Mouse (Mus musculus): ENCODE measurements around the gene Vav2. TPM values are rescaled to one million over a fixed set of nuclear protein-coding genes. Genes with fewer than 3 reads are reported as not detected.

Vav2 gene
- polyA plus RNA-seq, 1 experiment = not detected

DNA sequence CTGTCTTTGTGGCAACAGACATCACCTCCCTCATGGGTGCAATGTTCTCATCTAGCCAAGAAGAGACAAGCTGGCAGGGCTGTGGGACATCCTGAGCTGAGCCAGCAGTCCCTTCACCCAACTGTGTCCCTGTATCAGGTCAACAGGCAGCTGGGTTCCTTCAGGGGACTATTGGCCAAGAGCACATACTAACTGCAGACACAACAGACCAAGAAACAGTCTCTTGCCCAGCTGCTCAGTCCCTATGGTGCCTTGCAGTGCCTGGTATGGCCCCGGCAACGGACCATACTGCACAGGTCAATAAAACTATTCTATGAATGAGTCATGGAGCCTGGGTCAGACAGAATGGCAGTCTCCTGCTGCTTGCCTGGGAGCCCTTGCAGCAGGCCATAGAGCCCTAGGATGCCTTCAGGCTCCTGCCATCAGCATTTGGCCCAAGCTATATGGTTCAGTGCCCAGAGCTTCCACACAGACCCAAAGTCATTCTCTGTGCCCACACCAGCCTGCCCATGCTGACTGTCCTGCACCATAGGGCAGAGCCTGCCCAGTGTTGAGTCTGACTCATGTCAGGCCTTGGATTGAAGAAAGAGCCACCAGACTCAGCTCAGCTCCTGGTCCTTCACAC is 197.2 kb downstream of the Vav2 start:
- Histone ChIP-seq H3K4me3 (ENCODE audit: insufficient read depth, low read depth, low read length) (no peak overlapping the region), H3K27ac (ENCODE audit: insufficient read depth, low read depth, low read length) (no peak overlapping the region), H3K4me1 (ENCODE audit: control insufficient read depth, insufficient read depth, low read length) (peaks cover 49% of the 10 kb centered on the region)
- no peak for TF ChIP-seq CTCF (IDR thresholded peaks at IDR 0.05; ENCODE audit: insufficient read depth, low read depth, low read length)
- TF ChIP-seq POLR2A (IDR thresholded peaks at IDR 0.05; ENCODE audit: insufficient read depth, low read depth, low read length) = no peak
- 96% methylated on average over 2 of the region's 2 CpGs for WGBS

DNA sequence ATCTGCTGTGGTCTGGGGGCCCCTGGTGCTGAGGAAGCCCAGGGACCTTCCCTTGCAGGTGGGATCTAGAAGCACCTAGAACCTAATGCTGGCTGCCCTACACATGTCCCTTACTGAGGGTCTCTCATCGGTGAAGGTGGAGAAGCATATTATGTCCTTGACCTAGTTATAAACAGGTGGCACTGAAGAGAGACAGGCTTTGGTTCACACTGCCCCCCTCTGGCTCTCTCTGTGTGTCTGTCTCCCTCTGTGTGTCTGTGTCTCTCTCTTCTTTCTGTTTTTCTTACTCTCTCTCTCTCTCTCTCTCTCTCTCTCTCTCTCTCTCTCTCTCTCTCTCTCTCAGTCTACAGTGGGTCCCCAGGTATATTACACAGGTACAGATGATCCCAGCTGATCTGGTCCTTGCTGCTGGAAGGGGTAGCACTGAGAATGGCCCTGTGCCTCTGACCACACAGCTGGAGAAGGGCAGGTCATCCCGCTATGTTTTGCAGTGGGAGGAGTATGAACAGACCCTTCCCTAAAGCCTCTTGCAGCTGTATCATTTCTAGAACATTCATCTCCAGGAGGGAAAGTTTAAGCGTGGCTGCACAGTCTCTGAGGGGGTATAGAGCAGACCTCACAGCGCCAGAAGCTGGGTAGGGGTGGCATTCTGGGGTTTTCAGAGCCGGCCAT is 197.9 kb downstream of the Vav2 start:
- no peak overlapping the region for H3K27ac ChIP-seq (ENCODE audit: insufficient read depth, low read depth, low read length)
- peaks cover 43% of the 10 kb centered on the region for H3K4me1 ChIP-seq (ENCODE audit: control insufficient read depth, insufficient read depth, low read length)
- no peak overlapping the region for H3K4me3 ChIP-seq (ENCODE audit: insufficient read depth, low read depth, low read length)
- WGBS = 81% methylated on average over 5 of the region's 5 CpGs
- TF ChIP-seq CTCF (IDR thresholded peaks at IDR 0.05; ENCODE audit: insufficient read depth, low read depth, low read length) (no peak), POLR2A (IDR thresholded peaks at IDR 0.05; ENCODE audit: insufficient read depth, low read depth, low read length) (no peak)

DNA sequence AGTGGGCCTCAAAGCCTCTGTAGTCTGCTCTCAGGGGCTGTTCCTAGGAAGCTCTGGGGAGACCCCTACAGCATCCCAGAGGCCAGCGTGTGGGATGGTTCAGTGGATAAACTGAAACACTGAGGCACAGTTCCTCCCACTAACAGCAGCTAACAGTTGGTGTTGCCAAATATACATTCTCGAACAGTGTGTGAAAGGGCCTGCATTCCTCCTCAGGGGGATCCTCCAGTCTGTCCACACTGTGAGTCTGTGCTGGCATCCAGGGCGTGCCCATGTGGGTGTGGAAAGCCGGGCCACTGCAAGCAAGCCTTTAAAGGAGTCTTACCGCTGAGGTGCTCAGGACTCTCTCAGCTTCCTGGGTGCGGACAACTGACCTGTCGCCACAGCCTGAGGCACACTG is 200.3 kb downstream of the Vav2 start:
- peaks cover 40% of the 10 kb centered on the region for H3K4me1 ChIP-seq (ENCODE audit: control insufficient read depth, insufficient read depth, low read length)
- no peak overlapping the region for H3K4me3 ChIP-seq (ENCODE audit: insufficient read depth, low read depth, low read length)
- WGBS = 66% methylated on average over 7 of the region's 7 CpGs
- TF ChIP-seq POLR2A (IDR thresholded peaks at IDR 0.05; ENCODE audit: insufficient read depth, low read depth, low read length) (no peak), CTCF (IDR thresholded peaks at IDR 0.05; ENCODE audit: insufficient read depth, low read depth, low read length) (no peak)
- H3K27ac ChIP-seq (ENCODE audit: insufficient read depth, low read depth, low read length) = no peak overlapping the region

GRCm38 (mm10) chr2:27223012-27223421 is 203.8 kb downstream of the Vav2 start:
- H3K4me3 ChIP-seq (ENCODE audit: insufficient read depth, low read depth, low read length) = no peak overlapping the region
- TF ChIP-seq POLR2A (IDR thresholded peaks at IDR 0.05; ENCODE audit: insufficient read depth, low read depth, low read length) = no peak
- TF ChIP-seq CTCF (IDR thresholded peaks at IDR 0.05; ENCODE audit: insufficient read depth, low read depth, low read length) = no peak
- H3K4me1 ChIP-seq (ENCODE audit: control insufficient read depth, insufficient read depth, low read length) = peaks cover 36% of the 10 kb centered on the region
- H3K27ac ChIP-seq (ENCODE audit: insufficient read depth, low read depth, low read length) = no peak overlapping the region
- 56% methylated on average over 7 of the region's 7 CpGs for whole genome bisulfite sequencing

DNA sequence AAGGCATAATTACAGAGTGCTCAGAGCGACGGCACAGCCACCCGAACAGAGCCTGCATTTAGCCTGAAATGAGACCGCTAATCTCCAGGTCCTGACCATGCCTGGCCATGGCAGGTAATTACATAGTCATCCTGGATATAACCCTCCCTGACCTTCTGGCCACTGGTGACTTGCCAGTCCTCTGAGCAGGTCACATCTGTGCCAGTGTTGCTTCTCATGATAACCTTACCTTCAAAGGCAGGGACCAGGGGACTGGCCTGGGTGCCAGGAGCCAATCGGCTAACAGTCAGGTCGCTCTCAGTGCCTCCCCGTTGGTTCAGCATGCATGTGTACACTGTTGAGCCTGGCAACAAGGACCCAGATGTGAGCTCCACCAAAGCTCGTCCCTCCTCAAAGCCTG is 208.3 kb downstream of the Vav2 start:
- no peak overlapping the region for H3K27ac ChIP-seq (ENCODE audit: insufficient read depth, low read depth, low read length)
- WGBS = 58% methylated on average over 8 of the region's 8 CpGs
- TF ChIP-seq CTCF (IDR thresholded peaks at IDR 0.05; ENCODE audit: insufficient read depth, low read depth, low read length) (no peak), POLR2A (IDR thresholded peaks at IDR 0.05; ENCODE audit: insufficient read depth, low read depth, low read length) (no peak)

GRCm38 (mm10) chr2:27218121-27218544 is 208.7 kb downstream of the Vav2 start:
- 67% methylated on average over 2 of the region's 2 CpGs for WGBS
- H3K4me1 ChIP-seq (ENCODE audit: control insufficient read depth, insufficient read depth, low read length) = peaks cover 34% of the 10 kb centered on the region
- H3K4me3 ChIP-seq (ENCODE audit: insufficient read depth, low read depth, low read length) = no peak overlapping the region
- TF ChIP-seq POLR2A (IDR thresholded peaks at IDR 0.05; ENCODE audit: insufficient read depth, low read depth, low read length) (no peak), CTCF (IDR thresholded peaks at IDR 0.05; ENCODE audit: insufficient read depth, low read depth, low read length) (no peak)
- no peak overlapping the region for H3K27ac ChIP-seq (ENCODE audit: insufficient read depth, low read depth, low read length)

More for the DNA sequence above, 208.3 kb downstream of the Vav2 start:
- no peak overlapping the region for H3K4me3 ChIP-seq (ENCODE audit: insufficient read depth, low read depth, low read length)
- peaks cover 35% of the 10 kb centered on the region for H3K4me1 ChIP-seq (ENCODE audit: control insufficient read depth, insufficient read depth, low read length)

DNA sequence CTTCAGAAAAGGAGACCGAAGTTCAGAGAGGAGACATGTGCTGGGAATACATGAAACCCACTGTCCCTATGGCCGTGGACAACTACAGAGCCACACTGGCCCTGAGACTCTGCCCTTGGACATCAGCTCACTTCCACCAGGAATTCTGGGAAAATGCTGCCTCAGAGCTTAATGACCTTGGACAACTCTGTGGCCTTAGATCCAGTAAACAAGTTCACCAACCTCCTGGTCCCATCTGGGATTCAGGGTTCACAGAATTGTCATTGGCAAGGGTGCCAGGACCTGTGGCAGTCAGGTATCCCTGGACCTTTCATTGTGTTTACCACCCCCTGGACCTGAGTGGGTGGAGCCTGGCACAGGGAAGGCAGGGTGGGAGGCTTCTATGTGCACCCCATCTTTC is 211.3 kb downstream of the Vav2 start:
- peaks cover 51% of the 10 kb centered on the region for H3K4me1 ChIP-seq (ENCODE audit: control insufficient read depth, insufficient read depth, low read length)
- no peak overlapping the region for H3K4me3 ChIP-seq (ENCODE audit: insufficient read depth, low read depth, low read length)
- no peak for TF ChIP-seq POLR2A (IDR thresholded peaks at IDR 0.05; ENCODE audit: insufficient read depth, low read depth, low read length)
- no peak overlapping the region for H3K27ac ChIP-seq (ENCODE audit: insufficient read depth, low read depth, low read length)
- 90% methylated on average over 2 of the region's 2 CpGs for WGBS

Other genes starting within 250 kb of the Vav2 start
- gene Sardh, start 178.7 kb downstream of the Vav2 start, polyA plus RNA-seq (2012; ENCODE audit: insufficient read depth, insufficient read length, low replicate concordance, missing spikeins) = not detected in 2 replicates
- gene Brd3os, start 15.3 kb upstream of the Vav2 start, polyA plus RNA-seq (2012; ENCODE audit: insufficient read depth, insufficient read length, low replicate concordance, missing spikeins) = not detected in 2 replicates
- not detected in 2 replicates for gene Brd3, start 80.6 kb upstream of the Vav2 start, polyA plus RNA-seq (2012; ENCODE audit: insufficient read depth, insufficient read length, low replicate concordance, missing spikeins)
- gene Wdr5, start 88.1 kb upstream of the Vav2 start, polyA plus RNA-seq (2012; ENCODE audit: insufficient read depth, insufficient read length, low replicate concordance, missing spikeins) = not detected in 2 replicates
- not detected in 2 replicates for gene Rxra, start 249.4 kb upstream of the Vav2 start, polyA plus RNA-seq (2012; ENCODE audit: insufficient read depth, insufficient read length, low replicate concordance, missing spikeins)